Mouse (Mus musculus) CD4-positive helper T cell, adult 2 months (primary cell): ENCODE measurements around the gene Olfr406.

Source experiments
- DNase-seq: peaks from one replicate; pipeline ENCODE4 v3.0.0-alpha.2; 2012; ENCODE audit warnings: low read depth, missing footprints, low spot score

The Olfr406 gene

DNA sequence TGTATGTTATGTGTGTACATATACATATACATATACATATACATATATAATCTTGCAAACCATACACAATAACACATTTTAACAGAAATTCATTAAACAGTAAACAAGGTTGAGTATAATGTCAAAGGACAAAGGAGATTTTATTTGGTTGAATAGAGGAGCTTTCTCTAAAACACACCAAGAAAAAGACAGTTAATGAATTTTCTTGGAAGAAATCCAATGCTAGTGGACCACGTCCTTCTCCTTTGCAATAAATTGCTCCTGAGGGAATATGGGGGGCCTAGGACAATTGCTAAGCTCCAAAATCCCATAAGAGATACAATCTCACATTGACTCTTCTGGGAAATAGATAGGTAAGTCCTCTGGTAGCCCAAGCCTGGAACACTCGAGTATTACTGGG is at the start of gene Olfr406:
Gene Olfr406 (plus strand): TSS at position 301 of the 400 bp plus-strand sequence.
- DNase-seq: no peak

DNA sequence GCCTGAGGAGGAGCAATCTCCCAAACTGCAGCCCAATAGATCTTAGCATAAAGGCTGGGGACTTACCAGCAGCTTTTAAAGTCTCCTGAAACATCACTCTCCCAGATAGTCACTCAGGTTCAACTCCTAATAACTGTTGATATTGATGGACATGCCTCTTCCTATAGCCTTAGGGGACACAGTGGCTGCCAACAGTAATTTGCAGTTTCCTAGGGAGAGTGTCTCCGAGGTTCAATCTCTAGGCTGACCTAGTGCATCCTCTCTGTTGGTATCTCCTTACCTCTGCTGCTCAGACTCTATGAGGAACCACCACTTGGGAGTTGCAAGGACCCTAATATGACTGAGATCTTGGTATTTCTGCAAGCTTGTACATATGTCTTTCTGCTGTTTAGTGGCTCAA is 48.3 kb upstream of the Olfr406 start, which contains the start of gene Olfr43:
Gene Olfr43 (minus strand): TSS at position 101 of the 400 bp plus-strand sequence.
- DNase-seq: no peak

- DNase-seq: no peak
Measured at GRCm38 (mm10) chr11:74241201-74241600, 18.4 kb upstream of the Olfr406 start.

GRCm38 (mm10) chr11:74283436-74283835 is 23.8 kb downstream of the Olfr406 start, which contains the start of gene Olfr59:
Olfr59 (plus strand) TSS chr11:74283736.
- DNase-seq: no peak

DNA sequence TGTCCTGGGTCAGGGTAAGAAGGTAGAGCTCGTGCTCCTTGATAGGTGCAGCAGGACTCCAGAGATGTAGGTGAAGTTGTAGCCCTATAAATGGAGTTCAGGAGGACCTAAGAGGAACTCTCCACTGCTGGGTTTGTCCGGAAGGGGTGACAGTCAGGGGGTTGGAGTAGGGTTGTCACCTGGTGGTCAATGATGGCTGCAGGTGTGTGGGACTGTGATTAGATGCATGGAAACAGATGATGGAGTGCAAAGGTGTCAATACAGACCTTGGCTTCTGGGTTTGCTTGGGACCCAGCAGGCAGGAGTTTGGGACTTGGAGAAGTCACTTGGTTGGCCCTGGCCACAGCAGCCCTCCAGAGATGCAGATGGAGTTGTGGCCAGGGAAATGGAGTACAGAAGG is 27.6 kb downstream of the Olfr406 start:
- no peak for DNase-seq
